Mouse (Mus musculus) thymus, adult 2 months (tissue): Measurements from ENCODE around the gene Tfdp2. TPM values are rescaled to one million over a fixed set of nuclear protein-coding genes. Genes with fewer than 3 reads are reported as not detected.
"Not testable (repeated sequence)": the region's sequence is repeated elsewhere in the genome, so short reads cannot be mapped to it uniquely, and the experiment has no call there.

Experiments used
- DNase-seq: peaks from one replicate; pipeline ENCODE4 v3.0.0; 2021
- H3K27ac ChIP-seq: fragments of 200-500 bp; 2 replicates; pipeline ENCODE4 v1.5.1; 2012; ENCODE audit warnings: low read length, control low read depth; ENCODE audit not compliant: control insufficient read depth, insufficient read depth
- H3K27me3 ChIP-seq: fragments of 200-500 bp; 2 replicates; pipeline ENCODE4 v1.6.1; 2012; ENCODE audit warnings: mild to moderate bottlenecking, low read length, moderate library complexity, mixed read lengths; ENCODE audit not compliant: control insufficient read depth, insufficient read depth
- H3K36me3 ChIP-seq: fragments of 200-500 bp; 2 replicates; pipeline ENCODE4 v1.6.1; 2012; ENCODE audit warnings: mild to moderate bottlenecking, low read length, moderate library complexity; ENCODE audit not compliant: control insufficient read depth, insufficient read depth
- H3K4me1 ChIP-seq: fragments of 200-500 bp; replicated peaks from 2 replicates; pipeline ENCODE4 v1.6.1; 2012; ENCODE audit warnings: low read length; ENCODE audit not compliant: control insufficient read depth, insufficient read depth
- H3K4me3 ChIP-seq: fragments of 200-500 bp; 2 replicates; pipeline ENCODE4 v1.5.1; 2012; ENCODE audit warnings: mild to moderate bottlenecking, low read length, control low read depth, moderate library complexity; ENCODE audit not compliant: control insufficient read depth, insufficient read depth
- CTCF ChIP-seq: fragments of 200-500 bp; IDR thresholded peaks from 2 replicates; pipeline ENCODE4 v1.5.1; 2012; ENCODE audit warnings: mild to moderate bottlenecking, control low read depth, low read length, moderate library complexity, borderline replicate concordance; ENCODE audit not compliant: control insufficient read depth, poor library complexity, insufficient read depth; ENCODE audit errors: extremely low read depth
- POLR2A ChIP-seq: fragments of 200-500 bp; IDR thresholded peaks from 2 replicates; pipeline ENCODE4 v1.6.1; 2012; ENCODE audit warnings: mild to moderate bottlenecking, low read length, control low read depth, moderate library complexity; ENCODE audit not compliant: control insufficient read depth, poor library complexity, insufficient read depth; ENCODE audit errors: extremely low read depth
- WGBS: fragments of 180-500 bp; shearing (Covaris S2); methylation state at CpG from one replicate; pipeline ENCODE4 v1.1.7; 2018; 5-methylcytosine and 5-hydroxymethylcytosine counted together
- polyA plus RNA-seq: library from polyadenylated mRNA; depleted of rRNA; stranded (reverse); fragments of >200 nt; gene quantifications from 2 replicates; pipeline ENCODE4 v1.2.3, GENCODE M21; 2012; rRNA removed

Tfdp2 gene
- 17.3 and 22.1 TPM in 2 replicates for polyA plus RNA-seq

DNA sequence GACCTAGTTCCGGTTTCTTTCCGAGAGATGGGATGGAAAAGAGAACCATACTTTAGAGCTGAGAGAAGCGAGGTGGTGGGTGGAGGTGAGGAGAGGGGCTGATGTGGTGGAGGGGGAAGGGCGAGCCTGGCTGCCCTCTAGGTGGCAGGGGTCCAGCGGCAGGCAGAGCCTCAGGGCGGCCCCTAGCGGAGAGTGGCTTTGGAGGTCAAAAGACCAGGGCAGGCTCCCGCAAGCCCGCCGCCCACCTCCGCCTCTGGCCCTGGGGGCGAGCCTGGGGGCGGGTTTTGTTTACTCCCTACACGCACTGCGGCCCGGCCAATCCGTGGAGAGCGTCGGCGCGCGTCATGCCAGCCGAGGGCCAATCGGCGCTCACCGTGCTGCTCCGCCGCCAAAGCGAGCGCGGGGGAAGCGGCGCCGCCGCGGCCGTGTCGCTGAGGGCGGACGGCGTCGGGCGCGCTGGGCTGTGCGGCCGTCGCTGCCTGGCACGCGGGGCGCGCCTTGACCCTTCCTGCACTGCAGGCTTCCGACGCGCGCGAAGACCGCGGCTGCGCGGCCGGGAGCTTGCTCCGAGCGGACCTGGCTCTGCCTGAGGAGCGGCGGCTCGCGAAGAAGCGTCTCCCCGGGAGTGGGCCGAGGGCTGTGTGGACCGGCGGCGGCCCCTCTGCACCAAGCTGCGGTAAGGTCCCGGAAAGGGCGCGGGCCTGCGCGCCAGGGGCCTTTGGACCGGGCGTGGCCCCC is at the start of gene Tfdp2:
Tfdp2 (plus strand) TSS at position 391 of the 738 bp plus-strand sequence.
- TF ChIP-seq POLR2A (peak; percentile 85), CTCF (no peak)
- H3K4me3 ChIP-seq, result peak within 1 kb of the TSS; percentile 68
- peaks cover 8% of the 10 kb centered on the region for H3K4me1 ChIP-seq
- no peaks in the 10 kb centered on the region for H3K27me3 ChIP-seq
- no peaks in the 10 kb centered on the region for H3K36me3 ChIP-seq
- DNase-seq, result peak; percentile 85
- WGBS, result under 1% methylated on average over 78 of the region's 81 CpGs
- no peak within 1 kb of the TSS for H3K27ac ChIP-seq

DNA sequence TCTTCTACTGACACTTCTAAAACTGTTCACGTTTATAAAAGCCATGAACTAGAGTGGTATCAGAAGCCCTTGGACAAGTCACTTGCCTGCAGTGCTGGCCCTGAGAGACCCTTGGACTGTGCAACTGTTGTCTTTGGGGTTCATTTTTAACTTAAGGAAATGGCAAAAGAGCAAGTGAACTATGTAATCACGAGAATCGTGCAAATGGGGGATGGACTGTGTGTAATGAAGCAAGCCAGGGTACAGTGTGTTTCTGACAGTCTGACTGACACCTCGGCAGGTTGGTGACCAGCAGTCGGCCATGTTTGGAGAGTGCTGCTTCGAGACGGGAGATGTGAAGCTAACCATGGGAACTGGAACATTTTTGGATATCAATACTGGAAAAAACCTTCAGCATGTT is 43.3 kb upstream of the Tfdp2 start:
- TF ChIP-seq POLR2A (no peak), CTCF (no peak)
- DNase-seq, result no peak
- H3K27me3 ChIP-seq, result no peaks in the 10 kb centered on the region
- H3K36me3 ChIP-seq, result no peaks in the 10 kb centered on the region; the same call in 1 of the 2 replicates
- WGBS, result 98% methylated on average over 7 of the region's 7 CpGs
- peaks cover 3% of the 10 kb centered on the region for H3K4me1 ChIP-seq
- no peak overlapping the region for H3K4me3 ChIP-seq
- no peak overlapping the region for H3K27ac ChIP-seq

DNA sequence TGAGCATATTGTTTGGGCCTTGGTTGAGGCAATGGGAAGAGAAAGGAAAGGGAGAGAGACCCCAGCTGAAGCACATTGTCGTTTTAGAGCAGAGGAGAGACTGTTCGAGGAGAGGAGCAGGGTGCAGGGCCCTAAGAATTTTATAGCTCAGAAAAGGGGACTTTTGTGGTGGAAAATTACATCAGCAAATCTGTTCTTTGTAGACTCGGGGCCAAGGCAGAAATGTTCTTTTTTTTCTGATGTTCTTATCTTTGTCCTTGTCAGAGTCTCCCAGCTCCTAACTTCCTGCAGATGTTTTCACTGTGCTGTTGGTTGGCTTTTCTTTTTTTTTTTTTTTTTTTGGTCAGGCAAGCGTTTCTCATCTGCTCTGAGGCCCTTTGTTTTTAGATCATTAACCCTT is 37.6 kb upstream of the Tfdp2 start:
- Histone ChIP-seq H3K36me3 (no peaks in the 10 kb centered on the region; the same call in 1 of the 2 replicates), H3K4me3 (no peak overlapping the region), H3K27ac (peak overlapping the region; percentile 85), H3K4me1 (peaks cover 14% of the 10 kb centered on the region), H3K27me3 (no peaks in the 10 kb centered on the region)
- peak; percentile 16 for DNase-seq
- no peak for TF ChIP-seq CTCF
- TF ChIP-seq POLR2A, result no peak
- 2% methylated on average over 4 of the region's 4 CpGs for WGBS

DNA sequence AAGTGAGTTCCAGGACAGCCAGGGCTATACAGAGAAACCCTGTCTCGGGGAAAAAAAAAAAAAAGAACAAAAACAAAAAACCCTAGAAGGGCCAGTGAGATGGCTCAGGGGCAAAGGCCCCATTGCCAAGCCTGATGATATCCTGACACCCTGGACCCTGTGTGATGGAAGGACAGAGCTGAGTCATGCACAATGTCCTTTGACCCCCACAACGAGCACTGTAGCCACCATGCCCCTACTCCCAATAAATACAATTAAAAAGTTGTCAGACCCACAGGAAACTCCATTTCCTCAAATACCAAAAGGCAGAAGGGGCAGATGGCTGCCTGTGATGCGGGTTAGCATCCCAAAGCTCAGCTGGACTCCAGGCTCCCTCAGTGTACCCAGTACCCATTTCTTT is 37.0 kb upstream of the Tfdp2 start:
- Histone ChIP-seq H3K36me3 (no peaks in the 10 kb centered on the region; the same call in 1 of the 2 replicates), H3K27me3 (no peaks in the 10 kb centered on the region), H3K4me1 (peaks cover 14% of the 10 kb centered on the region), H3K27ac (peak overlapping the region; percentile 76; the same call in 1 of the 2 replicates), H3K4me3 (no peak overlapping the region)
- no peak for DNase-seq
- 45% methylated on average over 3 of the region's 3 CpGs for WGBS
- no peak for TF ChIP-seq CTCF
- no peak for TF ChIP-seq POLR2A

DNA sequence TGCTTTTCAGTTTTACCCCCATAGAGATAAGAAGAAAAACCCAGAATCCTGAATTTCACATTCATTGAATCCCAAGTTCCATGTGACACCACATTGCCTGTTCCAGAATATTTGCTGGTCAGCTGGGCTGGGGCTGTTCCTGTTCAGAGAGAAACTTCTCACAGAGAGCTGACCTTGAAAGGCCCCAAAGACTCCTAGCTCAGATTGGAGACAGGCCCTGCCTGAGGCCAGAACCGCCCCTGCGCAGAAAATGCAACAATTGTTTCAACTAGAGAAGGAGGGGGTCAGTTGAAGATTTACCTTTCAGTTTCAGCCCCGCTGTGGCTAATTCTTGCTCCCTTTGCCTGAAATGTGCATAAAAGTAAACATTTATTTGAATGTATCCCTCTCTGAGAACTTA is 35.3 kb upstream of the Tfdp2 start:
- TF ChIP-seq CTCF (no peak), POLR2A (no peak)
- Histone ChIP-seq H3K36me3 (no peaks in the 10 kb centered on the region), H3K4me1 (peaks cover 14% of the 10 kb centered on the region), H3K27ac (no peak overlapping the region), H3K27me3 (no peaks in the 10 kb centered on the region), H3K4me3 (no peak overlapping the region)
- DNase-seq, result no peak
- 89% methylated on average over 3 of the region's 3 CpGs for WGBS

DNA sequence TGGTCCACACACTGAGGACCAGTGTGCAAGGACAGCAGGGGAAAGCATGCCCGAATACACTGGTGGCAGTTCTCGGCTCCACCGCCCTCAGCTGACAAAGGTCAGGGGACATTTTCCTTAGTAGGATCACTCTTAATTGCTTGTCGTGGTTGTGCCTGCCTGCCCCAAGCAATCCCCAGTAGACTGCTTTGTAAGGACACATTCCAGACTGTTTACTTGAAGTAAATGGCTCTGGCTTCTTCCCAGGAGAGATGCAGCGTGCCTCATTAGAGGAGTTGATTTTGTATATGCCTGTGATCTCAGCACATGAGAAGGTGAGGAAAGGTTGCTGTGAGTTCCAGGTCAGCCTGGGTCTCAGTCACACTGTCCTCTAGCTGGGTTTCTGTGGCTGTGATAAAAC is 33.7 kb upstream of the Tfdp2 start:
- Histone ChIP-seq H3K4me3 (no peak overlapping the region), H3K4me1 (peaks cover 14% of the 10 kb centered on the region), H3K27me3 (no peaks in the 10 kb centered on the region), H3K36me3 (no peaks in the 10 kb centered on the region), H3K27ac (no peak overlapping the region)
- TF ChIP-seq CTCF (no peak), POLR2A (no peak)
- no peak for DNase-seq
- WGBS, result 93% methylated on average over 5 of the region's 5 CpGs

DNA sequence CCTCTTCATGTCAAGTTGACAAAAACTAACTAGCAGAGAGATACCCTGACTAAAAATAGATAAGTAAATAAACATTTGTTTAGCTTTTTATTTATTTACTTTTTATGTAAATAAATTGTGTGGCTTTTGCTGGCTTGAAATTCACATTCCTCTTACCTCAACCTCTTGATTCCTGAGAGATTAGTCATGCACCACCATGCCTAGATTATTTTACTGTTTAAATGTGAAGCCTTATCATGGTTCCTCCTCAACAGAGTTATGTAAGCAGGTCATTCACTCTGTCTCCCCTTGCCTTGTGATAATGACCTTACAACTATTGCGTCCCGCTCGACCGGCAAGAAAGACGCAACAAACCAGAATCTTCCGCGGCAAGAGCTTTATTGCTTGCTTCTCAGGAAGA is 32.6 kb upstream of the Tfdp2 start:
- TF ChIP-seq POLR2A (no peak), CTCF (no peak)
- Histone ChIP-seq H3K36me3 (no peaks in the 10 kb centered on the region), H3K27ac (no peak overlapping the region), H3K4me3 (no peak overlapping the region), H3K4me1 (peaks cover 6% of the 10 kb centered on the region), H3K27me3 (no peaks in the 10 kb centered on the region)
- DNase-seq, result no peak
- WGBS, result 98% methylated on average over 7 of the region's 7 CpGs

DNA sequence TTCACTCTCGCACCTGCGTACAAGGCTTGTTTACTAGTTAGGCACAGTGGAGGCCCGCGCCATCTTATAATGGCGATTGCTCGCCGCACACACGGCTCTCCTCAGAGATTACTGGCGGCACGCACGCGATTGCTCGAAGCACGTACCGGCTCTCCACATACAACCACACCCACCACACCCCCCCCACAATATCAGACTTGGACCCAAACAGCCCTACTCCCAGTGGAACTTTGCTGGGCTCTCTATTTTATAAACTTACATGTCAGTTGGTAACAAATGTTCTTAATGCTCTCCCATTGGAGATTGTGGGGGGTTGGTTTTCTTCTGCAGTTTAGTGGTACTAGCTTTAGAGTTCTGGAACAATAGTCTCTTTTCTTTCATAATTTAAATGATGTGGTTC is 32.1 kb upstream of the Tfdp2 start:
- not testable (repeated sequence) for H3K36me3 ChIP-seq, H3K4me3 ChIP-seq, H3K4me1 ChIP-seq, DNase-seq, H3K27me3 ChIP-seq, H3K27ac ChIP-seq
- 98% methylated on average over 15 of the region's 15 CpGs for WGBS
